Mouse (Mus musculus) limb, embryonic 10.5 days (tissue): ENCODE data around the gene Epha2. TPM values are rescaled to one million over a fixed set of nuclear protein-coding genes. Genes with fewer than 3 reads are reported as not detected.

ENCODE experiments used
- DNase-seq: peaks from one replicate; pipeline ENCODE4 v3.0.0-alpha.2; 2017; ENCODE audit warnings: low spot score
- H3K27ac ChIP-seq: fragments of 300-500 bp; sonication (generic); 2 replicates; pipeline ENCODE4 v1.5.1; 2016; ENCODE audit warnings: mild to moderate bottlenecking
- H3K27me3 ChIP-seq: fragments of 300-500 bp; sonication (generic); 2 replicates; pipeline ENCODE4 v1.6.1; 2016; ENCODE audit warnings: low read depth, mild to moderate bottlenecking; ENCODE audit not compliant: poor library complexity, severe bottlenecking
- H3K36me3 ChIP-seq: fragments of 300-500 bp; sonication (generic); 2 replicates; pipeline ENCODE4 v1.6.1; 2016; ENCODE audit warnings: mild to moderate bottlenecking, moderate library complexity
- H3K4me1 ChIP-seq: fragments of 300-500 bp; sonication (generic); 2 replicates; pipeline ENCODE4 v1.6.1; 2016
- H3K4me3 ChIP-seq: fragments of 300-500 bp; sonication (generic); 2 replicates; pipeline ENCODE4 v1.5.1; 2016; ENCODE audit warnings: mild to moderate bottlenecking, moderate library complexity
- H3K9me3 ChIP-seq: fragments of 300-500 bp; sonication (generic); replicated peaks from 2 replicates; pipeline ENCODE4 v1.6.1; 2016; ENCODE audit warnings: mild to moderate bottlenecking
- WGBS: fragments of 180-500 bp; shearing (Covaris S2); methylation state at CpG from one replicate; pipeline ENCODE4 v1.1.7; 2016; 5-methylcytosine and 5-hydroxymethylcytosine counted together
- microRNA-seq: library from miRNA; unstranded; fragments of <30 nt; microRNA quantifications from one replicate; pipeline ENCODE4, GENCODE M21; 2017
- polyA plus RNA-seq: library from polyadenylated mRNA; unstranded; fragments of >200 nt; fragmentation: Nextera tagmentation; extraction: Ambion mirVana; gene quantifications from 2 replicates; pipeline ENCODE4 v1.2.1, GENCODE M21; 2016

The Epha2 gene
- polyA plus RNA-seq, 1 experiment from 2014 or later = 5.6 TPM

DNA sequence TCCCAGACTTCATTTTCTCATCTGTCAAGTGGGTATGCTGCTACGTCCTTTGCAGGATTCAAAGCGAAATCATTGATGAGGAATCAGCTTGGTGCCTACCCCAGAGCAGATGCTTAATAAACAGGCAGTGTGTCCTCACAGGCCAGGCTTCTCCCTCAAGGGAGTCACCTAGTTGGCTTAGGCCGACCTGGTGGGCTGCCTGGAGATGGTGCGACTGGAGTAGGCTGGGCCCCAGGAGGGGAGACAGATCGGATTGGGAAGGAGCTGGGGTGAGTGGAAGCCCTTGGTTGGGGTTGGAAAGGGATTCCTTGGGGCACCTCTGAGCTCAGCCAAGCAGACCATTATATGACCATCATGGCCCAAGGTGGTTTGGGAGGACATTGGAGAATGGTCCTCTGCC is 71.4 kb downstream of the Epha2 start:
- 90% methylated on average over 5 of the region's 5 CpGs for WGBS
- H3K4me1 ChIP-seq = peaks cover 15% of the 10 kb centered on the region
- no peak overlapping the region for H3K27ac ChIP-seq
- H3K27me3 ChIP-seq = peaks cover 49% of the 10 kb centered on the region
- no peak overlapping the region for H3K4me3 ChIP-seq
- no peaks in the 10 kb centered on the region for H3K36me3 ChIP-seq
- H3K9me3 ChIP-seq = no peaks in the 10 kb centered on the region
- no peak for DNase-seq

Small RNAs within 50 kb of the gene (microRNA-seq; reads per million reads assigned to microRNA genes)
- not detected for gene Gm25690

Other genes starting within 250 kb of the Epha2 start
- 10.6 and 11.4 TPM in 2 replicates for gene Crocc, start 240.7 kb upstream of the Epha2 start, polyA plus RNA-seq
- 67.9 and 82.8 TPM in 2 replicates for gene Necap2, start 222.9 kb upstream of the Epha2 start, polyA plus RNA-seq
- 0.18 TPM in 1 of 2 replicates, not detected in the other for gene Spata21, start 212.9 kb upstream of the Epha2 start, polyA plus RNA-seq
- 39.0 and 40.2 TPM in 2 replicates for gene Szrd1, start 161.5 kb upstream of the Epha2 start, polyA plus RNA-seq
- gene Fbxo42, start 153.3 kb upstream of the Epha2 start, polyA plus RNA-seq = 27.1 and 32.2 TPM in 2 replicates
- 5.8 and 8.4 TPM in 2 replicates for gene Rsg1, start 87.3 kb upstream of the Epha2 start, polyA plus RNA-seq
- gene Arhgef19, start 61.7 kb upstream of the Epha2 start, polyA plus RNA-seq = 3.7 and 4.7 TPM in 2 replicates
- gene Fam131c, start 67.0 kb downstream of the Epha2 start, polyA plus RNA-seq = 0.14 and 0.29 TPM in 2 replicates
- 0.13 and 0.19 TPM in 2 replicates for gene Clcnka, start 97.5 kb downstream of the Epha2 start, polyA plus RNA-seq
- not detected in 2 replicates for gene Clcnkb, start 114.8 kb downstream of the Epha2 start, polyA plus RNA-seq
- gene Hspb7, start 119.5 kb downstream of the Epha2 start, polyA plus RNA-seq = 0.05 and 0.06 TPM in 2 replicates
- gene Srarp, start 134.9 kb downstream of the Epha2 start, polyA plus RNA-seq = not detected in 2 replicates
- 60.6 and 66.5 TPM in 2 replicates for gene Zbtb17, start 143.4 kb downstream of the Epha2 start, polyA plus RNA-seq
- gene Spen, start 237.4 kb downstream of the Epha2 start, polyA plus RNA-seq = 11.5 TPM in 2 replicates